Mouse (Mus musculus): ENCODE measurements around the gene BC049352.

DNA sequence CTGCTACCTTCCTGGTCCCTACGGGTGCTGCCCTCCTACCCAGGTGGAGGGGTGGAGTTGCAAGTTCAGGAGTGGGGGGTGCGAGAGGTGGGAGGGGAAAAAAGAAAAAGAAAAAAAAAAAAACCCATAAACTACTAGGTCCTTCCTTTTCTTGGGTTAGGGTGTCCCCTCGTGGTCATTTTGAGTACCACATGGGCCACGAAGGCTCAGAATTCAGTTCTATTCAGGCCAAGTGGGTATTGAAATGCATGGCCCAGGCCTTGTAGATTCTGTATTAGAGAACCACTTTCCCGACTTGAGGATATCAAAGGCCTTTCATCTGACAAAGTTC, 35.6 kb upstream of the BC049352 start:
- TF ChIP-seq CTCF (IDR thresholded peaks at IDR 0.05; ENCODE audit: control insufficient read depth, insufficient read depth, insufficient read length) (no peak), MYOD1 (IDR thresholded peaks at IDR 0.05; ENCODE audit: control insufficient read depth, insufficient read length, low read depth) (no peak), FOSL1 (IDR thresholded peaks at IDR 0.05; ENCODE audit: insufficient read depth, low read length, poor library complexity, severe bottlenecking) (no peak)
